Mouse (Mus musculus): ENCODE measurements around the gene Tmem177. TPM values are rescaled to one million over a fixed set of nuclear protein-coding genes. Genes with fewer than 3 reads are reported as not detected.

Gene Tmem177
- polyA plus RNA-seq, 1 experiment from 2014 or later, result 8.9 TPM

DNA sequence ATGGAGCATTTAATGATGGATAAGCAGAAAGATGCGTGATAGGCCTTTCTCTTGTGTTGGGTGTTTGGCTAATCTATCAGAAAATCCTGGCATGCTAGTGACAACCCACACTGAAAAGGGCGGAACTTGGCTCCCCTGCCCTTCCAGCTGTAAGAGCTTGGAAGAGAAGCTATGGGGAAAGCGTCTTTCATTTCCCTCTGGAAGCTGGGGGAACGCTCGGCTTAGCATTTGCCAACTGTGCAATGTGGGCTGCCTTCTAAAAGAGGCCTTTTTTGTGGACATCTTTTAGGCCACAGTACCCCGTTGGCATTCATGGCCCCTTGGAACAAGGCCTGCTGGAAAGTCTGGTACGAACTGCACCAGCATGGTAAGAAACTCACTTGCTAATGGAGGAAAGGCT is 34.1 kb downstream of the Tmem177 start:
- no peaks in the 10 kb centered on the region for H3K9me3 ChIP-seq
- no peaks in the 10 kb centered on the region for H3K4me1 ChIP-seq (replicated peaks)
- no peak overlapping the region for H3K9ac ChIP-seq (replicated peaks)
- H3K27me3 ChIP-seq, result no peaks in the 10 kb centered on the region
- H3K4me2 ChIP-seq (replicated peaks), result no peak overlapping the region
- WGBS, result 83% methylated on average over 7 of the region's 7 CpGs
- H3K27ac ChIP-seq, result no peak overlapping the region
- H3K36me3 ChIP-seq, result no peaks in the 10 kb centered on the region
- ATAC-seq, result no peak
- no peak overlapping the region for H3K4me3 ChIP-seq (replicated peaks)

DNA sequence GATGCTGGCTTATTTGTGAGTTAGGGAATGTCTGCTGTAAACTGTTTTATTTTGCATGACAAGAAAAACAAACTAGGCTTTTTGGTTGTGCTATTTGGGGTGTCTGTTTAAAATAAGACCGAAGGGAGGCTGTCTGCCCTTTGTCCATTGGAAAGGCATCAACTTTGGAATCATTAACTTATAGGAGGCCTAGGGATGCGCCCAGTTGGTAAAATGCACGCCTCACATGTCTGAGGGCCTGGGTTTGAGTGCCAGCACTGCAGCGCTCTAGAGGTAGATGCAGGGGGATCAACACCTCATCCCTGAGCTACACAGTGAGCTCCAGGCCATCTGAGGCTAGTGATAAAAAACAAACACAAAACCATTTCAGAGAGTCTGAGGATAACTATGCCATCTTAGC is 35.5 kb downstream of the Tmem177 start:
- no peaks in the 10 kb centered on the region for H3K36me3 ChIP-seq
- H3K4me1 ChIP-seq (replicated peaks), result no peaks in the 10 kb centered on the region
- no peaks in the 10 kb centered on the region for H3K27me3 ChIP-seq
- H3K4me2 ChIP-seq (replicated peaks), result no peak overlapping the region
- H3K4me3 ChIP-seq (replicated peaks), result no peak overlapping the region
- ATAC-seq, result no peak
- H3K9me3 ChIP-seq, result no peaks in the 10 kb centered on the region
- no peak overlapping the region for H3K27ac ChIP-seq
- no peak overlapping the region for H3K9ac ChIP-seq (replicated peaks)
- 89% methylated on average over 4 of the region's 4 CpGs for WGBS

DNA sequence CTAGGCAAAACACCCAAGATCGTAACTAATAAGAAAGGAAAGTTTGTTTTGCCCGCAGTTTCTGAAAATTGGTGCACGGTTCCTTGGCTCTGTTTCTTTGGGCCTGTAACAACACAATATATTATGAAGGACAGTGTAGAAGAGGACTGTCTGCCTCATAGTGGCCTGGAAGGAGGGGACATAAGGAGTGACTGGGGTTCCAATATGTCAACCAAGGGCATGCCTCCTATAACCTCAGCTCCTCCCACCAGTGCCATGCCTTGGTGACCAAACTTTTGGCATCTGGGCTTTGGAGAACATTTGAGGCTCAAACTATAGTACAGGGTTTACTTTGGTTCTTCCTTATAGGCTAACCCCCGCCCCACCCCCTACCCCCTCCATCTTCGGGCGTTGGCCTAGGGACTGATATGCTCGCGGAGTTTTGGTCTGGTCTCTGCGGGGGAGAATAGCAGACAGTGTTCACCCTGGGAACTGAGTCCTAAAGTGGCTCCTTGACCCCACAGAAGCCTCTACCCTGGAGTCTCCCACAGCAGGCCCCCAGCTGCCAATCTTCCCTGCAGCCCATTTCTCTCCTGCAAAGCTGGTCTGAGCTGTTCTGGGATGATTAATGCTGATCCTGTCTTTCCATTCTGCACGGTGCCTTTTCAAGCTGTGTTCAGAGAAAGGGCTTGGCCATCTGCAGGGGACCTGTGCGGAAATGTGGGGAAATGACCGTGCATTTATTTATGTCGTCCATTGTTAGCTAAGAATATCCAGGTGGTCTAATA is 44.4 kb downstream of the Tmem177 start:
- ATAC-seq, result peak; percentile 81
- H3K27ac ChIP-seq, result 0 out of 2 replicates have a peak overlapping the region, but pooled peaks have one; percentile 25
- WGBS, result 42% methylated on average over 13 of the region's 13 CpGs
- peaks cover 16% of the 10 kb centered on the region for H3K4me1 ChIP-seq (replicated peaks)
- H3K9me3 ChIP-seq, result no peaks in the 10 kb centered on the region
- H3K36me3 ChIP-seq, result no peaks in the 10 kb centered on the region
- H3K4me3 ChIP-seq (replicated peaks), result no peak overlapping the region; the same call in 1 of the 2 replicates
- H3K27me3 ChIP-seq, result no peaks in the 10 kb centered on the region
- peak overlapping the region; percentile 22 for H3K4me2 ChIP-seq (replicated peaks)
- H3K9ac ChIP-seq (replicated peaks), result peak overlapping the region; percentile 29; the same call in 1 of the 2 replicates

DNA sequence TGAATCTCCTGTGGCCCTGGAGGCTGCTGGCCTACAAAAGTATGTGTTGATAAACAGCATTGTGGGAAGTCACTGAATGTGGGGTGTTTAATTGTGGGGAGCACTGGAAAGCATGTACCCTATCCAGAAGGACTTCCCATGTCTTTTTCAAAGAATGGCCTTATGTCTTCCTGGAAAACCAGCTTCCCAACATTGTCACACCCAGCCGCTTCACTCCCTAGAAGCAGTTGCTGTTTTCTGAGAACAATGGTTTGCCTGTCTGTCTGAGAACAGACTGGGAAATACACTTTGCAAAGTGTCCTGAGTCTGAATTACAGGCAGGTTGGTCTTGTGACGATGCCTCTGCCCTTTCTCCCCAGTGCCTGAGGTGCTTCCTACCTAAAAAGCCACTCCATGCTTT is 45.7 kb downstream of the Tmem177 start:
- H3K9ac ChIP-seq (replicated peaks), result no peak overlapping the region
- no peaks in the 10 kb centered on the region for H3K9me3 ChIP-seq
- peaks cover 16% of the 10 kb centered on the region for H3K4me1 ChIP-seq (replicated peaks)
- ATAC-seq, result no peak
- no peak overlapping the region for H3K27ac ChIP-seq
- H3K4me2 ChIP-seq (replicated peaks), result no peak overlapping the region
- H3K36me3 ChIP-seq, result no peaks in the 10 kb centered on the region
- no peaks in the 10 kb centered on the region for H3K27me3 ChIP-seq
- 49% methylated on average over 2 of the region's 2 CpGs for WGBS
- H3K4me3 ChIP-seq (replicated peaks), result no peak overlapping the region

DNA sequence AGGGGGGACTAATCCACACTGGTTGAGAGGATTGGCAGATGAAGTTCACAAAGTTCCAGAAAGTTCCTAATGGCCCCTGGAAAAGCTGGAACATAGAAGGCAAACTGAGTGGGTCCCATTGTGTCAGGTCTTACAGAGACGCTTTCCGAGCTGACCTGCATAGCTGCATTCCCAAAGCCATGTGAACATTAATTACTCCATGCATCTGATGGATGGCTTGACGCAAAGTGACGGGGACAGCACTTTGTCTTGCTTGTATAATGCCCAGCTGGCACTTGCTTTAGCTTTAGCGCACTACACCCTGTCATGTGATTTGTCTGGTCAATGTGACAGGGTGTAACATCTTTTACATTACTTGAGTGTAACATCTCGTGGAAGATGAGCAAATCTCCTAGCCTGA is 47.7 kb downstream of the Tmem177 start:
- Histone ChIP-seq H3K36me3 (no peaks in the 10 kb centered on the region), H3K9me3 (no peaks in the 10 kb centered on the region), H3K4me2 (replicated peaks) (no peak overlapping the region), H3K4me3 (replicated peaks) (no peak overlapping the region), H3K27ac (no peak overlapping the region), H3K9ac (replicated peaks) (no peak overlapping the region), H3K27me3 (no peaks in the 10 kb centered on the region), H3K4me1 (replicated peaks) (peaks cover 16% of the 10 kb centered on the region)
- 76% methylated on average over 6 of the region's 6 CpGs for WGBS
- ATAC-seq, result no peak

DNA sequence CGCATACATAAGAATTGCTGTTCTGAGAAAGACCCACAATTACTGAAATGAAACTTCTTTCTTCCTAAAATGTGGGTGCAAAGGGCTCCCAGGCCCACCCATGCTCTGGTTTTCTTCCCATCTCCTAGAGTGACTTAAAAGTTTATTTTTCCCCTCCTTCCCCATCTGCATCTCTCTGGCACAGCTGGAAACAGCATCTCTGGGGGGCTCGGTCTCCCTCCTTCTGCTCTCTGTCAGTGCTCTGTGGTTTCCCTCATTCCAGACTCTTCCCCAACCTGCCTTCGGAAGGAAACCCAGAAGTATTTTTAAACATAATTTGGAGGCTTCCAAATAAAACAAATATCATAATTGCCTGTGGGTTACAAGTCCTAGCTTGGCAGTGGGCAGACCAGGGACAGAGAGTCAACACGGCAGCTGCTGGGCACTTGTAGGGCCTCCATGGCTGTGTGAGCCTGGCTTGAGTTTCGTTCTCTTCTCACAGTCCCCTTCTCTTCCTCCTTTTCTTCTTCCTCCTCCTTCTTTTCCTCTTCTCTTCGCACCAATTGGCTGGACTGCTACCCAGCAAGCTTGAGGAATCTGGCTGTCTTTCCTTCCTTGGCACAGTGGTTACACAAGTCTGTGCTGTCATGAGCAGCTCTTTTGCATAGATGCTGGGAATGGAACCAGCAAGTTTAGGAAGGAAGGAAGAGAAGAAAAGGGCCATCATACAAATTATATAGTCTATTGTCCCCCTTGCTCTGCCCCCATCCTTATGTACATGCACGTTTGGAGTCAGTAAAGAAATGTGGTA is 49.3 kb downstream of the Tmem177 start:
- Histone ChIP-seq H3K9ac (replicated peaks) (no peak overlapping the region), H3K27ac (no peak overlapping the region), H3K4me3 (replicated peaks) (no peak overlapping the region)

DNA sequence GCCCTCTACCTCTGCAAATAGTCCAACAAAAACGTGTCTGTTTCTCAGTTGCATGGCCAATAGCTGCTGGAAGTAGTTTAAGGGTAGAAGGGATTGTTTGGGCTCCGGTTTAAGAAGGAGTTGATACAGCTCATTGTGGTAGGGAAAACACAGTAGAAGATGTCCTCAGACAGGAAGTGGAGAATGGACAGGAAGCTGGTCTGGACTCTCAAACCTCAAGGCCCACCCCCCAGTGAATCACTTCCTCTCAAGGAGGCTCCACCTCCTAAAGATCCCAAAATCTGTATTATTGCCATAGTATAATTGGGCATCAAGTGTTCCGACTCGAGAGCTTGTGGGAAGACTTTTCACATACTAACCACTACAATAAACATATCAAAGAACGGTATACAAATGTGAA is 53.4 kb downstream of the Tmem177 start:
- peaks cover 3% of the 10 kb centered on the region for H3K9me3 ChIP-seq
- H3K27ac ChIP-seq, result no peak overlapping the region
- no peaks in the 10 kb centered on the region for H3K4me1 ChIP-seq (replicated peaks)
- ATAC-seq, result no peak
- no peak overlapping the region for H3K4me3 ChIP-seq (replicated peaks)
- 86% methylated on average over 5 of the region's 5 CpGs for WGBS
- H3K36me3 ChIP-seq, result no peaks in the 10 kb centered on the region
- H3K27me3 ChIP-seq, result no peaks in the 10 kb centered on the region
- H3K9ac ChIP-seq (replicated peaks), result no peak overlapping the region
- no peak overlapping the region for H3K4me2 ChIP-seq (replicated peaks)

More for the DNA sequence above, 49.3 kb downstream of the Tmem177 start:
- no peak for ATAC-seq
- H3K4me2 ChIP-seq (replicated peaks), result no peak overlapping the region
- H3K36me3 ChIP-seq, result no peaks in the 10 kb centered on the region
- H3K27me3 ChIP-seq, result no peaks in the 10 kb centered on the region
- no peaks in the 10 kb centered on the region for H3K9me3 ChIP-seq
- peaks cover 7% of the 10 kb centered on the region for H3K4me1 ChIP-seq (replicated peaks)
- WGBS, result 82% methylated on average over 7 of the region's 7 CpGs

Other genes starting within 250 kb of the Tmem177 start
- gene Ptpn4, start 75.6 kb downstream of the Tmem177 start, polyA plus RNA-seq (2015; fragmentation: Nextera tagmentation; extraction: Ambion mirVana), result 10.6 and 11.8 TPM in 2 replicates
- gene Cfap221, start 84.0 kb upstream of the Tmem177 start, polyA plus RNA-seq (2015; fragmentation: Nextera tagmentation; extraction: Ambion mirVana), result 0.05 TPM in 1 of 2 replicates, not detected in the other
- gene Sctr, start 93.7 kb upstream of the Tmem177 start, polyA plus RNA-seq (2015; fragmentation: Nextera tagmentation; extraction: Ambion mirVana), result 0.98 and 1.4 TPM in 2 replicates
- gene Tmem37, start 160.9 kb upstream of the Tmem177 start, polyA plus RNA-seq (2015; fragmentation: Nextera tagmentation; extraction: Ambion mirVana), result 6.0 and 6.2 TPM in 2 replicates
- gene Dbi, start 207.9 kb upstream of the Tmem177 start, polyA plus RNA-seq (2015; fragmentation: Nextera tagmentation; extraction: Ambion mirVana), result 654 and 688 TPM in 2 replicates
- 20.7 and 21.8 TPM in 2 replicates for gene 3110009E18Rik, start 208.0 kb upstream of the Tmem177 start, polyA plus RNA-seq (2015; fragmentation: Nextera tagmentation; extraction: Ambion mirVana)